Mouse (Mus musculus): ENCODE data around the gene Kif17. TPM values are rescaled to one million over a fixed set of nuclear protein-coding genes. Genes with fewer than 3 reads are reported as not detected.

Gene Kif17
- 2.7 and 3.2 TPM in 2 replicates for polyA plus RNA-seq (2014; fragmentation: Nextera tagmentation; extraction: Ambion mirVana)

- DNase-seq (ENCODE audit: low spot score) (peak; percentile 81), ATAC-seq (ENCODE audit: low FRiP score) (peak; percentile 90)
- Histone ChIP-seq H3K9me3 (ENCODE audit: control insufficient read depth, low read length) (no peaks in the 10 kb centered on the region), H3K4me3 (replicated peaks; ENCODE audit: low read length) (peak within 1 kb of the TSS; percentile 54), H3K4me2 (replicated peaks) (peak within 1 kb of the TSS; percentile 84), H3K9ac (peak within 1 kb of the TSS; percentile 70), H3K27me3 (ENCODE audit: control insufficient read depth, insufficient read depth, low read length) (no peaks in the 10 kb centered on the region; the same call in 1 of the 2 replicates), H3K36me3 (replicated peaks; ENCODE audit: control insufficient read depth, insufficient read depth) (peaks cover 27% of the 10 kb centered on the region), H3K4me1 (replicated peaks; ENCODE audit: control insufficient read depth, insufficient read depth, low read length) (peaks cover 21% of the 10 kb centered on the region; the same call in 1 of the 2 replicates), H3K27ac (peak within 1 kb of the TSS; percentile 77)
- under 1% methylated on average over 57 of the region's 74 CpGs for WGBS
Measured at GRCm38 (mm10) chr4:138250088-138250960, at the start of gene Kif17, which contains the start of gene Sh2d5. Kif17 (plus strand) TSS chr4:138250435. Sh2d5 (plus strand) TSS chr4:138250403.

GRCm38 (mm10) chr4:138200769-138201168 lies 49.5 kb upstream of the Kif17 start:
- H3K36me3 ChIP-seq (replicated peaks; ENCODE audit: control insufficient read depth, insufficient read depth), result peaks cover 97% of the 10 kb centered on the region
- no peak overlapping the region for H3K27ac ChIP-seq
- no peak overlapping the region for H3K4me3 ChIP-seq (replicated peaks; ENCODE audit: low read length)
- 94% methylated on average over 3 of the region's 3 CpGs for WGBS
- H3K27me3 ChIP-seq (ENCODE audit: control insufficient read depth, insufficient read depth, low read length), result no peaks in the 10 kb centered on the region
- no peak for ATAC-seq (ENCODE audit: low FRiP score)
- H3K4me1 ChIP-seq (replicated peaks; ENCODE audit: control insufficient read depth, insufficient read depth, low read length), result no peaks in the 10 kb centered on the region
- H3K9ac ChIP-seq, result no peak overlapping the region
- H3K9me3 ChIP-seq (ENCODE audit: control insufficient read depth, low read length), result no peaks in the 10 kb centered on the region
- DNase-seq (ENCODE audit: low spot score), result no peak
- H3K4me2 ChIP-seq (replicated peaks), result no peak overlapping the region

- Histone ChIP-seq H3K4me3 (replicated peaks; ENCODE audit: low read length) (no peak overlapping the region), H3K27me3 (ENCODE audit: control insufficient read depth, insufficient read depth, low read length) (no peaks in the 10 kb centered on the region), H3K4me1 (replicated peaks; ENCODE audit: control insufficient read depth, insufficient read depth, low read length) (no peaks in the 10 kb centered on the region), H3K36me3 (replicated peaks; ENCODE audit: control insufficient read depth, insufficient read depth) (peaks cover 96% of the 10 kb centered on the region), H3K9ac (no peak overlapping the region), H3K9me3 (ENCODE audit: control insufficient read depth, low read length) (no peaks in the 10 kb centered on the region), H3K4me2 (replicated peaks) (no peak overlapping the region), H3K27ac (no peak overlapping the region)
- ATAC-seq (ENCODE audit: low FRiP score) (no peak), DNase-seq (ENCODE audit: low spot score) (no peak)
- 87% methylated on average over 9 of the region's 9 CpGs for WGBS
Measured at GRCm38 (mm10) chr4:138201696-138202095, 48.5 kb upstream of the Kif17 start.

- H3K27ac ChIP-seq, result no peak overlapping the region
- no peaks in the 10 kb centered on the region for H3K27me3 ChIP-seq (ENCODE audit: control insufficient read depth, insufficient read depth, low read length)
- H3K4me1 ChIP-seq (replicated peaks; ENCODE audit: control insufficient read depth, insufficient read depth, low read length), result no peaks in the 10 kb centered on the region
- no peak for DNase-seq (ENCODE audit: low spot score)
- H3K9me3 ChIP-seq (ENCODE audit: control insufficient read depth, low read length), result no peaks in the 10 kb centered on the region
- no peak overlapping the region for H3K4me3 ChIP-seq (replicated peaks; ENCODE audit: low read length)
- H3K9ac ChIP-seq, result no peak overlapping the region
- 91% methylated on average over 5 of the region's 5 CpGs for WGBS
- ATAC-seq (ENCODE audit: low FRiP score), result no peak
- H3K36me3 ChIP-seq (replicated peaks; ENCODE audit: control insufficient read depth, insufficient read depth), result peaks cover 51% of the 10 kb centered on the region
- H3K4me2 ChIP-seq (replicated peaks), result no peak overlapping the region
Measured at GRCm38 (mm10) chr4:138210116-138210515, 40.1 kb upstream of the Kif17 start.

GRCm38 (mm10) chr4:138213861-138214260 lies 36.4 kb upstream of the Kif17 start:
- H3K9ac ChIP-seq, result no peak overlapping the region

GRCm38 (mm10) chr4:138215671-138216199 lies 34.5 kb upstream of the Kif17 start:
- Histone ChIP-seq H3K27me3 (ENCODE audit: control insufficient read depth, insufficient read depth, low read length) (no peaks in the 10 kb centered on the region), H3K4me2 (replicated peaks) (peak overlapping the region; percentile 60), H3K9me3 (ENCODE audit: control insufficient read depth, low read length) (no peaks in the 10 kb centered on the region), H3K4me1 (replicated peaks; ENCODE audit: control insufficient read depth, insufficient read depth, low read length) (peaks cover 28% of the 10 kb centered on the region), H3K27ac (peak overlapping the region; percentile 100), H3K36me3 (replicated peaks; ENCODE audit: control insufficient read depth, insufficient read depth) (no peaks in the 10 kb centered on the region; the same call in 1 of the 2 replicates), H3K9ac (peak overlapping the region; percentile 98), H3K4me3 (replicated peaks; ENCODE audit: low read length) (peak overlapping the region; percentile 66)
- ATAC-seq (ENCODE audit: low FRiP score), result no peak
- peak; percentile 45 for DNase-seq (ENCODE audit: low spot score)
- 45% methylated on average over 13 of the region's 13 CpGs for WGBS

More at GRCm38 (mm10) chr4:138213861-138214260, 36.4 kb upstream of the Kif17 start:
- no peaks in the 10 kb centered on the region for H3K27me3 ChIP-seq (ENCODE audit: control insufficient read depth, insufficient read depth, low read length)
- H3K4me1 ChIP-seq (replicated peaks; ENCODE audit: control insufficient read depth, insufficient read depth, low read length), result peaks cover 19% of the 10 kb centered on the region
- peaks cover 14% of the 10 kb centered on the region for H3K36me3 ChIP-seq (replicated peaks; ENCODE audit: control insufficient read depth, insufficient read depth)
- H3K9me3 ChIP-seq (ENCODE audit: control insufficient read depth, low read length), result no peaks in the 10 kb centered on the region
- DNase-seq (ENCODE audit: low spot score), result no peak
- no peak overlapping the region for H3K27ac ChIP-seq
- no peak overlapping the region for H3K4me2 ChIP-seq (replicated peaks)
- ATAC-seq (ENCODE audit: low FRiP score), result no peak
- 89% methylated on average over 3 of the region's 3 CpGs for WGBS
- H3K4me3 ChIP-seq (replicated peaks; ENCODE audit: low read length), result no peak overlapping the region

GRCm38 (mm10) chr4:138216200-138216890 lies 33.9 kb upstream of the Kif17 start, which contains the start of gene Hp1bp3:
Hp1bp3 (plus strand) TSS chr4:138216296.
- H3K4me1 ChIP-seq (replicated peaks; ENCODE audit: control insufficient read depth, insufficient read depth, low read length), result peaks cover 28% of the 10 kb centered on the region
- H3K27ac ChIP-seq, result peak within 1 kb of the TSS; percentile 100
- peak within 1 kb of the TSS; percentile 98 for H3K9ac ChIP-seq
- H3K9me3 ChIP-seq (ENCODE audit: control insufficient read depth, low read length), result no peaks in the 10 kb centered on the region
- H3K27me3 ChIP-seq (ENCODE audit: control insufficient read depth, insufficient read depth, low read length), result no peaks in the 10 kb centered on the region
- H3K4me2 ChIP-seq (replicated peaks), result peak within 1 kb of the TSS; percentile 66
- peak; percentile 79 for DNase-seq (ENCODE audit: low spot score)
- H3K36me3 ChIP-seq (replicated peaks; ENCODE audit: control insufficient read depth, insufficient read depth), result no peaks in the 10 kb centered on the region; the same call in 1 of the 2 replicates
- H3K4me3 ChIP-seq (replicated peaks; ENCODE audit: low read length), result peak within 1 kb of the TSS; percentile 66
- under 1% methylated on average over 66 of the region's 84 CpGs for WGBS
- peak; percentile 72 for ATAC-seq (ENCODE audit: low FRiP score)

GRCm38 (mm10) chr4:138216891-138217392 lies 33.3 kb upstream of the Kif17 start:
- no peaks in the 10 kb centered on the region for H3K9me3 ChIP-seq (ENCODE audit: control insufficient read depth, low read length)
- peak overlapping the region; percentile 66 for H3K4me2 ChIP-seq (replicated peaks)
- DNase-seq (ENCODE audit: low spot score), result peak; percentile 99
- H3K4me1 ChIP-seq (replicated peaks; ENCODE audit: control insufficient read depth, insufficient read depth, low read length), result peaks cover 28% of the 10 kb centered on the region
- peak overlapping the region; percentile 98 for H3K9ac ChIP-seq
- no peaks in the 10 kb centered on the region for H3K27me3 ChIP-seq (ENCODE audit: control insufficient read depth, insufficient read depth, low read length)
- 0% methylated on average over 48 of the region's 68 CpGs for WGBS
- peak overlapping the region; percentile 66 for H3K4me3 ChIP-seq (replicated peaks; ENCODE audit: low read length)
- H3K27ac ChIP-seq, result peak overlapping the region; percentile 100
- ATAC-seq (ENCODE audit: low FRiP score), result peak; percentile 96
- H3K36me3 ChIP-seq (replicated peaks; ENCODE audit: control insufficient read depth, insufficient read depth), result peaks cover 1% of the 10 kb centered on the region

Measured in hindbrain, embryonic 14.5 days (tissue).